Mouse (Mus musculus): ENCODE results near the gene 4930544D05Rik. TPM values are rescaled to one million over a fixed set of nuclear protein-coding genes. Genes with fewer than 3 reads are reported as not detected.

Gene 4930544D05Rik
- polyA plus RNA-seq, 1 experiment, result not detected

DNA sequence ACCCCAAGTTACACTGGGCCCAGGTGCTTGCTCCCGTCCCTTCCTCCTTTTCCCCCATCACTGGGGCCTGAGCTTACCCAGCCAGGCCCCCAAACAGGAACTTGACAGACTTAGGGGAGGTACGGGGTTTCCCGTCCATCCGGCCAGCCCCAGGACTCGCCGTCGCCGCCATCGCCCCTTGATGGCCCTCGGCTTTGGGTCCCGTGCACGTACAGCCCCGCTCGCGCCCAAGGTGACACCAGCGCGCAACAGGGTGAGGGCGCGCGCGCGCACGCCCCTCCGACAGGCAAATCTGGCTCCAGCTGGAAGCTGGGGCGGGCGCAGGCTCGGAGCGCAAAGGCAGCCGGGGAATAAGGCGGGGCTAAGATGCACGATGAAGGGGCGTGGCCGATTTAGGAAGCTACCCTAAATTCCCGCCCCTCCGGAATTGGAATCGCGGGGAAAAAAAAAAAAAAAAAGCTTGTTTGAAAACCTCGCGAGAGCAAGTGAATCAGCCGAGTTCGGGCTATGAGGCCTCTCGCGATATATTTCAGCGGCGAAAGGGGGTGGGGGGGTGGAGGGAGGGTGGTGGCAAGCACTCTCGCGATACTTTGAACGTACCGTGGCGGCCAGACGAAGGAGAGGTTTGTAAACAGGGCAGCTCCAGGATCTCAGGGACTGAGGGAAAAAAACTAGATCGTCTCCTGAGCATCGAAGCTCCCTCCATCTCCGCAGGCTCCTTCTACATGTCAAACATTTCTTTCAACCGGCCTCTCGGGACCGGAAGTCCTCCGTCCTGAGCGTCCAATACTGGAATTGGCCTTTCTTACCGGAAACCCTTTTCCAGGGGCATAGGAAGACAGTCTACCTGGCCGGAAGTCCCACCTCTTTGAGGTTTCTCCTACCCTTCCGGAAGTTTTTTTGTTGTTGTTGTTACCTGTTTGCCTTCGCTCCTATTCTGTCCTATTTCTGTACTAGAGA, 31.3 kb downstream of the 4930544D05Rik start, which contains the start of the genes Rnf167 and Slc25a11:
Gene Rnf167, plus strand, starts transcription at position 545 of the 960 bp plus-strand sequence.
Gene Slc25a11, minus strand, starts transcription at position 789 of the 960 bp plus-strand sequence.
- peak; percentile 92 for DNase-seq
- TF ChIP-seq CTCF (IDR thresholded peaks at IDR 0.05; ENCODE audit: insufficient read depth, low read length), result no peak
- TF ChIP-seq POLR2A (IDR thresholded peaks at IDR 0.05; ENCODE audit: borderline replicate concordance, extremely low read depth, low read depth, low read length), result peak; percentile 96; the same call in 1 of the 2 replicates
- WGBS, result under 1% methylated on average over 63 of the region's 63 CpGs

GRCm38 (mm10) chr11:70647716-70648420, 32.2 kb downstream of the 4930544D05Rik start:
- Histone ChIP-seq H3K4me3 (replicated peaks; ENCODE audit: extremely low read depth, low read depth, low read length) (peak overlapping the region; percentile 81), H3K4me1 (ENCODE audit: control insufficient read depth, insufficient read depth, low read length) (peaks cover 24% of the 10 kb centered on the region)
- no peak for TF ChIP-seq CTCF (IDR thresholded peaks at IDR 0.05; ENCODE audit: insufficient read depth, low read length)
- no peak for TF ChIP-seq POLR2A (IDR thresholded peaks at IDR 0.05; ENCODE audit: borderline replicate concordance, extremely low read depth, low read depth, low read length)
- DNase-seq, result peak; percentile 49
- 2% methylated on average over 28 of the region's 28 CpGs for WGBS

More for the DNA sequence above, 31.3 kb downstream of the 4930544D05Rik start, which contains the start of the genes Rnf167 and Slc25a11:
- Histone ChIP-seq H3K4me3 (replicated peaks; ENCODE audit: extremely low read depth, low read depth, low read length) (peak within 1 kb of the TSS; percentile 81), H3K4me1 (ENCODE audit: control insufficient read depth, insufficient read depth, low read length) (peaks cover 17% of the 10 kb centered on the region)

- no peak for DNase-seq
- Histone ChIP-seq H3K4me1 (ENCODE audit: control insufficient read depth, insufficient read depth, low read length) (peaks cover 26% of the 10 kb centered on the region), H3K4me3 (replicated peaks; ENCODE audit: extremely low read depth, low read depth, low read length) (peak overlapping the region; percentile 15)
- TF ChIP-seq POLR2A (IDR thresholded peaks at IDR 0.05; ENCODE audit: borderline replicate concordance, extremely low read depth, low read depth, low read length) (no peak), CTCF (IDR thresholded peaks at IDR 0.05; ENCODE audit: insufficient read depth, low read length) (no peak)
- 47% methylated on average over 4 of the region's 4 CpGs for WGBS
Measured at GRCm38 (mm10) chr11:70648512-70648911, 32.9 kb downstream of the 4930544D05Rik start.

- no peak for DNase-seq
- Histone ChIP-seq H3K4me1 (ENCODE audit: control insufficient read depth, insufficient read depth, low read length) (peaks cover 26% of the 10 kb centered on the region), H3K4me3 (replicated peaks; ENCODE audit: extremely low read depth, low read depth, low read length) (no peak overlapping the region)
- TF ChIP-seq CTCF (IDR thresholded peaks at IDR 0.05; ENCODE audit: insufficient read depth, low read length) (no peak), POLR2A (IDR thresholded peaks at IDR 0.05; ENCODE audit: borderline replicate concordance, extremely low read depth, low read depth, low read length) (no peak)
- 68% methylated on average over 8 of the region's 8 CpGs for WGBS
Measured at GRCm38 (mm10) chr11:70649185-70649734, 33.6 kb downstream of the 4930544D05Rik start.

DNA sequence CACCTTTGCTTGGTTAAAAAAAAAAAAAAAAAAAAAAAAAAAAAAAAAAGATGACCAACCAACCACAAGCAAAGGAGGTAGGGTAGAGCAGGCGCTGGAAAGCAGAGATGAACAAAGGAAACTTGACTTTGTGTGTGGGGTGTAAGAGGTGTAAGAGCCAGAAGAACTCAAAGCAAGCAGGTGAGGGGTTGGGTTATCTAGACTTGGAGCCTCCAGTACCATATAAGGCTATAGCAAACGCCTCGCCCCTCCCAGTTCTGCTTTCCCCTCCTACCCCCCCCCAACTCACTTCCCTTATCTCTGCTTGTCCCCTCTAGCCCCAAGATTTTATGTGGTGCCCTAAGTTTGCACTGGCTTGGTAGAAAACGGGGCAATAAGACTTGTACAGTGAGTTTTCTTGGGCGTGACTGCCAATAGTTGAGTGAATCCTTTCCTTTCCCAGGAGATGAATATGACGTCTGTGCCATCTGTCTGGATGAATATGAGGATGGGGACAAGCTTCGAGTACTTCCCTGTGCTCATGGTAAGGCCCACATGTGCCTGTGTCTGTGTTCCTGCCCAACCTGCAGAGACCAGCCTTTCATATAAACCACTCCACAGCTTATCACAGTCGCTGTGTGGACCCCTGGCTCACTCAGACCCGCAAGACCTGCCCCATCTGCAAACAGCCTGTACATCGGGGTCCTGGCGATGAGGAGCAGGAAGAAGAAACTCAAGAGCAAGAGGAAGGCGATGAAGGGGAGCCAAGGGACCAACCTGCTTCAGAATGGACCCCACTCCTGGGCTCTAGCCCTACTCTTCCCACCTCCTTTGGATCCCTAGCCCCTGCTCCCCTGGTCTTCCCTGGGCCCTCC, 34.9 kb downstream of the 4930544D05Rik start:
- WGBS, result 51% methylated on average over 12 of the region's 12 CpGs
- Histone ChIP-seq H3K4me3 (replicated peaks; ENCODE audit: extremely low read depth, low read depth, low read length) (no peak overlapping the region), H3K4me1 (ENCODE audit: control insufficient read depth, insufficient read depth, low read length) (peaks cover 28% of the 10 kb centered on the region)
- DNase-seq, result no peak
- TF ChIP-seq POLR2A (IDR thresholded peaks at IDR 0.05; ENCODE audit: borderline replicate concordance, extremely low read depth, low read depth, low read length), result no peak
- no peak for TF ChIP-seq CTCF (IDR thresholded peaks at IDR 0.05; ENCODE audit: insufficient read depth, low read length)

GRCm38 (mm10) chr11:70651391-70651790, 35.7 kb downstream of the 4930544D05Rik start:
- peaks cover 28% of the 10 kb centered on the region for H3K4me1 ChIP-seq (ENCODE audit: control insufficient read depth, insufficient read depth, low read length)
- TF ChIP-seq CTCF (IDR thresholded peaks at IDR 0.05; ENCODE audit: insufficient read depth, low read length) (no peak), POLR2A (IDR thresholded peaks at IDR 0.05; ENCODE audit: borderline replicate concordance, extremely low read depth, low read depth, low read length) (no peak)
- DNase-seq, result no peak
- no peak overlapping the region for H3K4me3 ChIP-seq (replicated peaks; ENCODE audit: extremely low read depth, low read depth, low read length)
- WGBS, result 16% methylated on average over 2 of the region's 2 CpGs

GRCm38 (mm10) chr11:70652029-70652883, 36.6 kb downstream of the 4930544D05Rik start:
- Histone ChIP-seq H3K4me3 (replicated peaks; ENCODE audit: extremely low read depth, low read depth, low read length) (peak overlapping the region; percentile 39), H3K4me1 (ENCODE audit: control insufficient read depth, insufficient read depth, low read length) (peaks cover 30% of the 10 kb centered on the region)
- no peak for DNase-seq
- WGBS, result 25% methylated on average over 12 of the region's 12 CpGs
- TF ChIP-seq POLR2A (IDR thresholded peaks at IDR 0.05; ENCODE audit: borderline replicate concordance, extremely low read depth, low read depth, low read length), result no peak
- TF ChIP-seq CTCF (IDR thresholded peaks at IDR 0.05; ENCODE audit: insufficient read depth, low read length), result no peak

- WGBS, result 16% methylated on average over 6 of the region's 6 CpGs
- Histone ChIP-seq H3K4me1 (ENCODE audit: control insufficient read depth, insufficient read depth, low read length) (peaks cover 30% of the 10 kb centered on the region), H3K4me3 (replicated peaks; ENCODE audit: extremely low read depth, low read depth, low read length) (peak overlapping the region; percentile 93)
- DNase-seq, result no peak
- TF ChIP-seq POLR2A (IDR thresholded peaks at IDR 0.05; ENCODE audit: borderline replicate concordance, extremely low read depth, low read depth, low read length), result no peak
- TF ChIP-seq CTCF (IDR thresholded peaks at IDR 0.05; ENCODE audit: insufficient read depth, low read length), result no peak
Measured at GRCm38 (mm10) chr11:70652884-70653344, 37.3 kb downstream of the 4930544D05Rik start.

Measured in lung, adult 2 months (tissue).